Mouse (Mus musculus) CH12.LX (cell line): ENCODE results near the gene Prr5l. TPM values are rescaled to one million over a fixed set of nuclear protein-coding genes. Genes with fewer than 3 reads are reported as not detected.

ENCODE experiments used
- DNase-seq: peaks from one replicate; pipeline ENCODE4 v3.0.0-alpha.2; 2013; ENCODE audit errors: extremely low read depth
- H3K27ac ChIP-seq: 2 replicates; pipeline ENCODE4 v1.5.1; 2012; ENCODE audit warnings: low read depth, mild to moderate bottlenecking, control low read depth, moderate library complexity; ENCODE audit not compliant: insufficient read depth
- H3K27me3 ChIP-seq: replicated peaks from 2 replicates; pipeline ENCODE3; 2012; ENCODE audit warnings: inconsistent platforms
- H3K36me3 ChIP-seq, 2 experiments: replicated peaks in 1 of 2; 2 replicates each; pipeline versions ENCODE3 to v1.6.1; 2012; ENCODE audit warnings: inconsistent platforms in 1 of 2, low read length in 1 of 2, mild to moderate bottlenecking in 1 of 2, mixed read lengths in 1 of 2, moderate library complexity in 1 of 2; ENCODE audit not compliant: control insufficient read depth in 1 of 2, insufficient read depth in 1 of 2
- H3K4me1 ChIP-seq, 2 experiments: 2 replicates each; pipeline ENCODE4 v1.6.1; 2012; ENCODE audit warnings: inconsistent platforms in 1 of 2, moderate library complexity in 1 of 2; ENCODE audit not compliant: insufficient read depth in 2 of 2, control insufficient read depth in 1 of 2
- H3K4me2 ChIP-seq: 2 replicates; pipeline ENCODE4 v1.6.1; 2012; ENCODE audit warnings: low read depth, mild to moderate bottlenecking, control low read depth; ENCODE audit not compliant: poor library complexity, insufficient read depth, severe bottlenecking
- H3K4me3 ChIP-seq, 3 experiments: fragments of 150-350 bp in 1 of 3; sonication (generic) in 1 of 3; replicated peaks in 1 of 3; 2 replicates each; pipeline versions ENCODE3 to v1.5.1; 2011 to 2012; ENCODE audit warnings: low read depth in 2 of 3, low read length in 2 of 3, mild to moderate bottlenecking in 2 of 3, moderate library complexity in 2 of 3, control low read depth in 1 of 3, improper control_type of control experiment in 1 of 3, inconsistent platforms in 1 of 3, mixed read lengths in 1 of 3; ENCODE audit not compliant: poor library complexity in 1 of 3
- H3K79me2 ChIP-seq: replicated peaks from 2 replicates; pipeline ENCODE4 v1.6.1; 2012; ENCODE audit warnings: mild to moderate bottlenecking, moderate library complexity; ENCODE audit not compliant: control insufficient read depth, poor library complexity, insufficient read depth, severe bottlenecking; ENCODE audit errors: extremely low read depth
- H3K9ac ChIP-seq: 2 replicates; pipeline ENCODE4 v1.6.1; 2012; ENCODE audit warnings: low read depth, mild to moderate bottlenecking, control low read depth, moderate library complexity; ENCODE audit not compliant: insufficient read depth
- H3K9me3 ChIP-seq: replicated peaks from 2 replicates; pipeline ENCODE3; 2012; ENCODE audit warnings: low read length, inconsistent platforms, mixed read lengths
- BHLHE40 ChIP-seq: IDR thresholded peaks from 2 replicates; pipeline ENCODE4 v1.6.1; 2011; ENCODE audit warnings: mild to moderate bottlenecking, low read depth, low read length, improper control_type of control experiment
- E2F4 ChIP-seq: IDR thresholded peaks from 2 replicates; pipeline ENCODE4 v1.6.1; 2011; ENCODE audit warnings: low read depth, low read length, improper control_type of control experiment; ENCODE audit not compliant: insufficient replicate concordance
- ELF1 ChIP-seq: IDR thresholded peaks from 2 replicates; pipeline ENCODE4 v1.6.1; 2014; ENCODE audit warnings: low read depth, mild to moderate bottlenecking, inconsistent platforms, low read length, improper control_type of control experiment
- ETS1 ChIP-seq: conservative IDR thresholded peaks from 2 replicates; pipeline ENCODE4 v1.6.1; 2012; ENCODE audit warnings: low read depth, mild to moderate bottlenecking, inconsistent platforms, low read length, improper control_type of control experiment, moderate library complexity
- GABPA ChIP-seq: IDR thresholded peaks from 2 replicates; pipeline ENCODE4 v1.6.1; 2012; ENCODE audit warnings: low read depth, low read length, improper control_type of control experiment, inconsistent platforms; ENCODE audit not compliant: insufficient replicate concordance
- JUN ChIP-seq: IDR thresholded peaks from 2 replicates; pipeline ENCODE4 v1.6.1; 2011; ENCODE audit warnings: low read depth, mild to moderate bottlenecking, low read length, improper control_type of control experiment, moderate library complexity; ENCODE audit not compliant: insufficient read depth
- JUND ChIP-seq: conservative IDR thresholded peaks from 2 replicates; pipeline ENCODE4 v1.6.1; 2011; ENCODE audit warnings: low read depth, low read length, improper control_type of control experiment
- NELFE ChIP-seq: IDR thresholded peaks from 2 replicates; pipeline ENCODE4 v1.6.1; 2011; ENCODE audit warnings: low read depth, low read length, improper control_type of control experiment
- NRF1 ChIP-seq: IDR thresholded peaks from 2 replicates; pipeline ENCODE4 v1.6.1; 2014; ENCODE audit warnings: low read depth, mild to moderate bottlenecking, inconsistent platforms, low read length, improper control_type of control experiment, moderate library complexity
- PAX5 ChIP-seq: IDR thresholded peaks from 2 replicates; pipeline ENCODE4 v1.6.1; 2012; ENCODE audit warnings: low read length, inconsistent platforms, mixed read lengths
- SIN3A ChIP-seq: IDR thresholded peaks from 2 replicates; pipeline ENCODE4 v1.6.1; 2012; ENCODE audit warnings: low read length, improper control_type of control experiment, inconsistent platforms
- UBTF ChIP-seq: IDR thresholded peaks from 2 replicates; pipeline ENCODE4 v1.6.1; 2012; ENCODE audit warnings: low read depth, mild to moderate bottlenecking, inconsistent platforms, low read length, improper control_type of control experiment, moderate library complexity
- USF1 ChIP-seq: IDR thresholded peaks from 2 replicates; pipeline ENCODE4 v1.6.1; 2014; ENCODE audit warnings: low read depth, mild to moderate bottlenecking, inconsistent platforms, low read length, improper control_type of control experiment
- ZC3H11A ChIP-seq: IDR thresholded peaks from 2 replicates; pipeline ENCODE4 v1.6.1; 2012; ENCODE audit warnings: low read depth, mild to moderate bottlenecking, inconsistent platforms, low read length, improper control_type of control experiment
- ZNF384 ChIP-seq: IDR thresholded peaks from 2 replicates; pipeline ENCODE4 v1.6.1; 2012; ENCODE audit warnings: low read depth, low read length, improper control_type of control experiment, inconsistent platforms
- dilution Hi-C: fragments of 300-500 bp; cut with MboI; formaldehyde crosslinking; loops from 2 replicates; pipeline ENCODE4 v1.14.3; 2020; ENCODE audit warnings: low sequenced_read_pairs; ENCODE audit not compliant: extremely low pct_unique_long_range_greater_than_20kb, extremely low pct_ligation_motif_present
- in situ Hi-C: fragments of 300-500 bp; cut with MboI; formaldehyde crosslinking; loops from 3 replicates; pipeline ENCODE4 v1.14.3; 2019; ENCODE audit warnings: low sequenced_read_pairs, low pct_ligation_motif_present, low pct_unique_long_range_greater_than_20kb, mixed read lengths
- polyA plus RNA-seq: library from polyadenylated mRNA; unstranded; fragments of >175 nt; gene quantifications from 2 replicates; pipeline ENCODE4 v1.2.1, GENCODE M21; 2012; ENCODE audit warnings: low read depth; ENCODE audit not compliant: insufficient read length
- total RNA-seq, 2 experiments: library from RNA; depleted of rRNA; stranded (reverse); fragments of 300-350 nt in 1 of 2; fragments of >200 nt in 1 of 2; gene quantifications; 2 replicates each; pipeline ENCODE4 v1.2.3; 2012 to 2014

Gene Prr5l
- total and polyA plus RNA-seq, 3 experiments: 0.21 to 0.93 TPM; not detected in 1

GRCm38 (mm10) chr2:101688011-101688410 is 194.8 kb downstream of the Prr5l start:
- Histone ChIP-seq H3K4me3 (no peak overlapping the region), H3K27me3 (no peaks in the 10 kb centered on the region), H3K4me1 (no peaks in the 10 kb centered on the region), H3K79me2 (peaks cover 3% of the 10 kb centered on the region; the same call in 1 of the 2 replicates), H3K36me3 (peaks cover 53 to 85% of the 10 kb centered on the region in 2 experiments), H3K9ac (no peak overlapping the region), H3K27ac (no peak overlapping the region), H3K4me2 (no peak overlapping the region), H3K9me3 (no peaks in the 10 kb centered on the region)
- in situ Hi-C loops (no loop called here), dilution Hi-C loops (no loop called here)
- TF ChIP-seq UBTF (no peak), ZC3H11A (no peak), E2F4 (no peak), PAX5 (no peak), SIN3A (no peak), JUN (no peak)
- no peak for DNase-seq

GRCm38 (mm10) chr2:101684421-101684820 is 198.4 kb downstream of the Prr5l start:
- no peak overlapping the region for H3K27ac ChIP-seq
- in situ Hi-C loops (no loop called here), dilution Hi-C loops (no loop called here)
- H3K4me3 ChIP-seq: no peak overlapping the region
- H3K79me2 ChIP-seq: peaks cover 22% of the 10 kb centered on the region
- H3K27me3 ChIP-seq: no peaks in the 10 kb centered on the region
- peaks cover 0 to 14% of the 10 kb centered on the region in 2 experiments; a peak in 2 of 4 replicates for H3K4me1 ChIP-seq
- H3K9ac ChIP-seq: no peak overlapping the region
- no peak for DNase-seq
- H3K4me2 ChIP-seq: no peak overlapping the region
- no peaks in the 10 kb centered on the region for H3K9me3 ChIP-seq
- peaks cover 38 to 73% of the 10 kb centered on the region in 2 experiments for H3K36me3 ChIP-seq
- TF ChIP-seq NRF1: no peak
- no peak for TF ChIP-seq GABPA

DNA sequence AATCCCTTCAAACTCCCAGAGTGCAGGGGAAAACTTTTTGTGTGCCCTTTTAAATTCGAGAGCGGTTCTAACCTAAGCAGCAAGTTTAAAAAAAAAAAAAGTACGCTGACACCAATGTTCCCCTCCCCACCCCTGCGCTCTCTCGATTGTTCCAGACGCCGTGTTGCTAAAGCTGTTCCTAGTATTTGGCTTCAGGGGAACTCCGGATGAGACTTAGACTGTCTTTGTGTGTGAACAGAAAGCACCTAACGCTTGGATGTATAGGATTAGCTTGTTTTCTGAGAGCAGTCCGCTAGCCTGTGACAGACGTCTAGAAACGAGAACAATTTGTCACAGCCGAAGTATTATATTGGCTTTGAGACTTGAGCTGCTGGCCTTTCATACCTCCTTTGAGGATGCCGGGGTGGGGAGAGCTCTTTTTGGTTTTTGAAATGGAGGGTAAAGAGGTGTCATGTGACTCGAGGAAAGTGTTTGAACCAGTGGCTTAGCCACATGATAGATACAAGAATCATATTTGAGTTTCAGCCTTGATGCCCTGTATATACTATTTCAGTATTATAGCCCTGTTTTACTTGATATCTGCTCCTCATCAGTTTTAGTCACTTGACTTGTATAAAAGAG is 203.6 kb downstream of the Prr5l start:
- TF ChIP-seq USF1 (peak; percentile 31), JUND (no peak), ZC3H11A (no peak), NELFE (no peak), BHLHE40 (no peak), ETS1 (no peak), ZNF384 (peak; percentile 72), UBTF (no peak), ELF1 (no peak)
- TF ChIP-seq, all 38 proteins: peak for 2
- peak; percentile 21 for DNase-seq
- Histone ChIP-seq H3K27me3 (peaks cover 23% of the 10 kb centered on the region), H3K36me3 (peaks cover 7 to 28% of the 10 kb centered on the region in 2 experiments), H3K9me3 (no peaks in the 10 kb centered on the region), H3K4me2 (peak overlapping the region; percentile 72), H3K27ac (no peak overlapping the region), H3K9ac (peak overlapping the region; percentile 77), H3K79me2 (peaks cover 29% of the 10 kb centered on the region), H3K4me3 (peak overlapping the region; percentile 66 to 99 (median 87)), H3K4me1 (peaks cover 0 to 14% of the 10 kb centered on the region in 2 experiments; a peak in 2 of 4 replicates)
- dilution Hi-C loops: no loop called here
- in situ Hi-C loops: no loop called here
